Comparison of ENCODE assay signal across 29 mouse cellular contexts in genomic region chr4:118357504-118357903, GRCm38 (mm10). TPM values are rescaled to one million over a fixed set of nuclear protein-coding genes. Genes with fewer than 3 reads are reported as not detected.
DNase-seq lines count a peak whose midpoint lies in the region; ATAC-seq and TF ChIP-seq lines count a peak whose summit lies in the region.
"Had no signal": no experiment of that assay in that cellular context is flagged by ENCODE, and none has a peak within 500 bp of the region (broad histone marks: within the 10 kb centered on the region; RNA-seq: fewer than 3 reads in every experiment).

No protein-coding gene starts in this region.

- DNase-seq in kidney, adult 2 months: peak; percentile 91
- peak; percentile 16 for DNase-seq in kidney, postnatal 0 days (ENCODE audit: low spot score)
- DNase-seq in layer of hippocampus, adult 9-11 months: no peak
- DNase-seq: adrenal gland, postnatal 25 days; cerebellum, adult 11-12 months; cerebellum, adult 9-11 months; embryo, embryonic 11 days; gastrocnemius, postnatal 14 days; heart, adult 11 months; heart, postnatal 36 days; right cerebral cortex, adult 18-20 months; right cerebral cortex, postnatal 4 days; thymus, adult 2 months had no signal

- TF ChIP-seq CTCF in kidney, adult 2 months (conservative IDR thresholded peaks at IDR 0.05; ENCODE audit: insufficient read depth, insufficient read length, low read depth, low read length): no peak
- no peak for TF ChIP-seq CTCF in intestine, postnatal 0 days (IDR thresholded peaks at IDR 0.05; ENCODE audit: low read depth)
- TF ChIP-seq CTCF in kidney, postnatal 0 days (IDR thresholded peaks at IDR 0.05; ENCODE audit: low read depth): no peak
- TF ChIP-seq CTCF in small intestine, adult 2 months (IDR thresholded peaks at IDR 0.05; ENCODE audit: extremely low read depth, insufficient read length, insufficient replicate concordance, low read depth, low read length): no peak

- H3K9me3 ChIP-seq in kidney, embryonic 14.5 days (ENCODE audit: control insufficient read depth, low read length): peaks cover 4% of the 10 kb centered on the region; the same call in 1 of the 2 replicates
- no peaks in the 10 kb centered on the region for H3K9me3 ChIP-seq in intestine, postnatal 0 days (ENCODE audit: control insufficient read depth)
- H3K9me3 ChIP-seq in kidney, postnatal 0 days (replicated peaks; ENCODE audit: low read length): no peaks in the 10 kb centered on the region
- H3K9me3 ChIP-seq in heart, embryonic 11.5 days (replicated peaks; ENCODE audit: control insufficient read depth, low read length): no peaks in the 10 kb centered on the region
- H3K9me3 ChIP-seq: embryonic facial prominence, embryonic 12.5 days; heart, embryonic 10.5 days; hindbrain, embryonic 12.5 days; limb, embryonic 13.5 days; lung, embryonic 15.5 days; midbrain, embryonic 12.5 days; neural tube, embryonic 12.5 days had no signal

- peak overlapping the region; percentile 95 for H3K27ac ChIP-seq in kidney, adult 2 months (ENCODE audit: insufficient read depth, low read depth, low read length)
- H3K27ac ChIP-seq in kidney, embryonic 14.5 days (ENCODE audit: low read depth, low read length): no peak overlapping the region
- peak overlapping the region; percentile 86 for H3K27ac ChIP-seq in intestine, postnatal 0 days (ENCODE audit: low read depth, low read length)
- H3K27ac ChIP-seq in kidney, postnatal 0 days: no peak overlapping the region
- H3K27ac ChIP-seq in small intestine, adult 2 months (ENCODE audit: insufficient read depth, low read depth, low read length): peak overlapping the region; percentile 83
- H3K27ac ChIP-seq in heart, embryonic 11.5 days (ENCODE audit: low read depth, low read length): no peak overlapping the region
- H3K27ac ChIP-seq: embryonic facial prominence, embryonic 12.5 days; heart, embryonic 10.5 days; hindbrain, embryonic 12.5 days; left cerebral cortex, adult 2 months; limb, embryonic 13.5 days; liver, embryonic 14.5 days; lung, embryonic 15.5 days; midbrain, embryonic 12.5 days; neural tube, embryonic 12.5 days had no signal

- no peaks in the 10 kb centered on the region for H3K27me3 ChIP-seq in kidney, adult 2 months (replicated peaks; ENCODE audit: control insufficient read depth, insufficient read depth, low read length)
- H3K27me3 ChIP-seq in kidney, embryonic 14.5 days (ENCODE audit: control insufficient read depth, insufficient read depth, low read length): no peaks in the 10 kb centered on the region
- no peaks in the 10 kb centered on the region for H3K27me3 ChIP-seq in intestine, postnatal 0 days (replicated peaks; ENCODE audit: control insufficient read depth, insufficient read depth, low read length)
- no peaks in the 10 kb centered on the region for H3K27me3 ChIP-seq in kidney, postnatal 0 days (ENCODE audit: insufficient read depth, low read length)
- no peaks in the 10 kb centered on the region for H3K27me3 ChIP-seq in small intestine, adult 2 months (ENCODE audit: control insufficient read depth, insufficient read depth, low read length)
- no peaks in the 10 kb centered on the region for H3K27me3 ChIP-seq in heart, embryonic 11.5 days (ENCODE audit: control insufficient read depth, insufficient read depth, low read length)
- H3K27me3 ChIP-seq: embryonic facial prominence, embryonic 12.5 days; hindbrain, embryonic 12.5 days; limb, embryonic 13.5 days; lung, embryonic 15.5 days; midbrain, embryonic 12.5 days; neural tube, embryonic 12.5 days had no signal

- no peaks in the 10 kb centered on the region for H3K36me3 ChIP-seq in kidney, adult 2 months (ENCODE audit: control insufficient read depth, insufficient read depth, low read length)
- peaks cover 6% of the 10 kb centered on the region; the same call in 1 of the 2 replicates for H3K36me3 ChIP-seq in kidney, embryonic 14.5 days (ENCODE audit: control insufficient read depth, insufficient read depth, low read length)
- H3K36me3 ChIP-seq in intestine, postnatal 0 days (ENCODE audit: control insufficient read depth, insufficient read depth): peaks cover 5% of the 10 kb centered on the region; the same call in 1 of the 2 replicates
- peaks cover 7% of the 10 kb centered on the region; the same call in 1 of the 2 replicates for H3K36me3 ChIP-seq in kidney, postnatal 0 days (ENCODE audit: insufficient read depth, low read length)
- peaks cover 4% of the 10 kb centered on the region for H3K36me3 ChIP-seq in small intestine, adult 2 months (ENCODE audit: control insufficient read depth, insufficient read depth, low read length)
- peaks cover 3% of the 10 kb centered on the region; the same call in 1 of the 2 replicates for H3K36me3 ChIP-seq in heart, embryonic 11.5 days (ENCODE audit: control insufficient read depth, insufficient read depth, low read length)

- H3K9ac ChIP-seq in kidney, embryonic 14.5 days (ENCODE audit: low read depth, low read length): no peak overlapping the region
- H3K9ac ChIP-seq in intestine, postnatal 0 days (ENCODE audit: low read depth, low read length): no peak overlapping the region
- H3K9ac ChIP-seq in kidney, postnatal 0 days (ENCODE audit: low read depth, low read length): no peak overlapping the region
- H3K9ac ChIP-seq in heart, embryonic 11.5 days (ENCODE audit: low read depth, low read length): no peak overlapping the region
- H3K9ac ChIP-seq: embryonic facial prominence, embryonic 12.5 days; hindbrain, embryonic 12.5 days; limb, embryonic 13.5 days; liver, embryonic 14.5 days; lung, embryonic 15.5 days; midbrain, embryonic 12.5 days; neural tube, embryonic 12.5 days had no signal

- no peak overlapping the region for H3K4me2 ChIP-seq in kidney, embryonic 14.5 days (replicated peaks; ENCODE audit: low read depth, low read length)
- H3K4me2 ChIP-seq in intestine, postnatal 0 days (replicated peaks; ENCODE audit: low read depth): no peak overlapping the region
- no peak overlapping the region for H3K4me2 ChIP-seq in kidney, postnatal 0 days (ENCODE audit: low read length)
- H3K4me2 ChIP-seq in heart, embryonic 11.5 days: no peak overlapping the region
- H3K4me2 ChIP-seq: embryonic facial prominence, embryonic 12.5 days; hindbrain, embryonic 12.5 days; limb, embryonic 13.5 days; lung, embryonic 15.5 days; midbrain, embryonic 12.5 days; neural tube, embryonic 12.5 days had no signal

- WGBS in kidney, adult 2 months: 39% methylated on average over 8 of the region's 8 CpGs
- WGBS in kidney, embryonic 14.5 days: 32% methylated on average over 8 of the region's 8 CpGs
- WGBS in intestine, postnatal 0 days: 52% methylated on average over 8 of the region's 8 CpGs
- WGBS in kidney, postnatal 0 days: 34% methylated on average over 8 of the region's 8 CpGs
- 44% methylated on average over 8 of the region's 8 CpGs for WGBS in small intestine, adult 2 months
- WGBS in heart, embryonic 11.5 days (ENCODE audit: insufficient replicate concordance): 85% methylated on average over 8 of the region's 8 CpGs

- H3K4me1 ChIP-seq in kidney, adult 2 months (ENCODE audit: control insufficient read depth, insufficient read depth, low read length): peaks cover 16% of the 10 kb centered on the region; the same call in 1 of the 2 replicates
- H3K4me1 ChIP-seq in kidney, embryonic 14.5 days (ENCODE audit: control insufficient read depth, insufficient read depth, low read length): peaks cover 8% of the 10 kb centered on the region; the same call in 1 of the 2 replicates
- no peaks in the 10 kb centered on the region for H3K4me1 ChIP-seq in intestine, postnatal 0 days (replicated peaks; ENCODE audit: control insufficient read depth, insufficient read depth, low read length)
- H3K4me1 ChIP-seq in kidney, postnatal 0 days (replicated peaks; ENCODE audit: insufficient read depth, low read length): peaks cover 10% of the 10 kb centered on the region; the same call in 1 of the 2 replicates
- H3K4me1 ChIP-seq in small intestine, adult 2 months (ENCODE audit: control insufficient read depth, insufficient read depth, insufficient read length, low read length): peaks cover 19% of the 10 kb centered on the region
- H3K4me1 ChIP-seq in heart, embryonic 11.5 days (ENCODE audit: control insufficient read depth, insufficient read depth, low read length): peaks cover 7% of the 10 kb centered on the region

- no peak for ATAC-seq in kidney, embryonic 14.5 days (ENCODE audit: low FRiP score, low TSS enrichment)
- no peak for ATAC-seq in intestine, postnatal 0 days
- ATAC-seq in kidney, postnatal 0 days (replicated peaks; ENCODE audit: low FRiP score, low read depth): peak; percentile 59; the same call in 1 of the 2 replicates
- ATAC-seq in heart, embryonic 11.5 days (replicated peaks; ENCODE audit: insufficient number of reproducible peaks, low FRiP score, low TSS enrichment): no peak
- ATAC-seq: CD4-positive, CD25-positive, alpha-beta regulatory T cell, adult 4 months; forebrain, embryonic 14.5 days had no signal

- peak; percentile 50 for TF ChIP-seq POLR2A in kidney, adult 2 months (IDR thresholded peaks at IDR 0.05; ENCODE audit: low read depth, low read length)
- no peak for TF ChIP-seq POLR2A in small intestine, adult 2 months (IDR thresholded peaks at IDR 0.05; ENCODE audit: low read depth, low read length)

- no peak overlapping the region for H3K4me3 ChIP-seq in kidney, adult 2 months (ENCODE audit: insufficient read depth, low read depth, low read length)
- H3K4me3 ChIP-seq in kidney, embryonic 14.5 days (ENCODE audit: low read length): no peak overlapping the region
- H3K4me3 ChIP-seq in intestine, postnatal 0 days (ENCODE audit: low read depth, low read length): no peak overlapping the region
- no peak overlapping the region for H3K4me3 ChIP-seq in kidney, postnatal 0 days (replicated peaks; ENCODE audit: low read depth, low read length)
- H3K4me3 ChIP-seq in small intestine, adult 2 months (ENCODE audit: low read depth, low read length): no peak overlapping the region
- no peak overlapping the region for H3K4me3 ChIP-seq in heart, embryonic 11.5 days (ENCODE audit: low read depth, low read length)
- H3K4me3 ChIP-seq: embryonic facial prominence, embryonic 12.5 days; heart, embryonic 10.5 days; hindbrain, embryonic 12.5 days; left cerebral cortex, adult 2 months; limb, embryonic 13.5 days; lung, embryonic 15.5 days; midbrain, embryonic 12.5 days; myocyte; neural tube, embryonic 12.5 days had no signal

RNA-seq across cellular contexts. Expression of gene Szt2, which starts 51.6 kb away (rescaled TPM):
- polyA plus RNA-seq in kidney, adult 2 months (2012; rRNA removed): 20.1 and 23.7 TPM in 2 replicates
- 8.7 and 13.7 TPM in 2 replicates for polyA plus RNA-seq in kidney, embryonic 14.5 days (2014; fragmentation: Nextera tagmentation; extraction: Ambion mirVana)
- 2.8 and 4.2 TPM in 2 replicates for polyA plus RNA-seq in intestine, postnatal 0 days (2015; fragmentation: Nextera tagmentation; extraction: Ambion mirVana)
- polyA plus RNA-seq in kidney, postnatal 0 days (2015; fragmentation: Nextera tagmentation; extraction: Ambion mirVana): 3.3 and 3.6 TPM in 2 replicates
- 18.5 and 35.1 TPM in 2 replicates for polyA plus RNA-seq in small intestine, adult 2 months (2012; rRNA removed)
- polyA plus RNA-seq in heart, embryonic 11.5 days (2014; fragmentation: Nextera tagmentation; extraction: Ambion mirVana): 6.6 and 7.6 TPM in 2 replicates

RNA-seq across cellular contexts. Expression of gene Med8, which starts 51.6 kb away (rescaled TPM):
- polyA plus RNA-seq in kidney, adult 2 months (2012; rRNA removed): 27.6 and 31.0 TPM in 2 replicates
- 103 TPM in 2 replicates for polyA plus RNA-seq in kidney, embryonic 14.5 days (2014; fragmentation: Nextera tagmentation; extraction: Ambion mirVana)
- polyA plus RNA-seq in intestine, postnatal 0 days (2015; fragmentation: Nextera tagmentation; extraction: Ambion mirVana): 71.8 and 76.0 TPM in 2 replicates
- polyA plus RNA-seq in kidney, postnatal 0 days (2015; fragmentation: Nextera tagmentation; extraction: Ambion mirVana): 89.6 and 92.8 TPM in 2 replicates
- 10.7 and 19.5 TPM in 2 replicates for polyA plus RNA-seq in small intestine, adult 2 months (2012; rRNA removed)
- 91.1 and 95.1 TPM in 2 replicates for polyA plus RNA-seq in heart, embryonic 11.5 days (2014; fragmentation: Nextera tagmentation; extraction: Ambion mirVana)

Comparison
In these comparisons a context has a peak if more than half of its experiments do, and no peak if none do; other contexts are left out.
1. H3K27ac ChIP-seq: peak in kidney, adult 2 months (single experiment), intestine, postnatal 0 days (single experiment) and small intestine, adult 2 months (single experiment); none in kidney, embryonic 14.5 days (single experiment), kidney, postnatal 0 days (single experiment) and heart, embryonic 11.5 days (single experiment).